ENCODE assay signal across 15 mouse cellular contexts in the genomic region with DNA sequence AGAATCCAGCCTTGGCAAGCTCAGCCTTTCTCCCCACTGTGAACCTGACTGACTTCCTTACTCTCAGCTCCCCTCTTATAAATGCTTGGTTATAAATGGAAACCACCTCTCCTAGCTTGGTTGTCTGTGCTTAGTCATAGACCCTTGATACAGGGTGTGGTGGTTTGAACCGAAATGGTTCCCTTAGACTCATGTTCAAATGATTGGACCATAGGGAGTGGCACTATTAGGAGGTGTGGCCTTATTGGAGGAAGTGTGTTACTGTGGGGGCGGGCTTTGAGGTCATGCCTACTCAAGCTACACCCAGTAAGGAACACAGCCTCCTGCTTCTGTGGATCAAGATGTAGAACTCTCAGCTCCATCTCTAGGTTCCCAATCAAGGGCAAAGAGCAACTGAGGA. TPM values are rescaled to one million over a fixed set of nuclear protein-coding genes. Genes with fewer than 3 reads are reported as not detected.
DNase-seq lines count a peak whose midpoint lies in the region; TF ChIP-seq lines count a peak whose summit lies in the region.
"Had no signal": no experiment of that assay in that cellular context is flagged by ENCODE, and none has a peak within 500 bp of the region (broad histone marks: within the 10 kb centered on the region; RNA-seq: fewer than 3 reads in every experiment).

No protein-coding gene starts in this region.

- no peak overlapping the region for H3K4me3 ChIP-seq in myocyte
- H3K4me3 ChIP-seq: limb, embryonic 10.5 days had no signal

- intact Hi-C loops in left cerebral cortex, postnatal 14 days (cut with DNase I), result no loop called here

- peak; percentile 20 for TF ChIP-seq POLR2A in myocyte (IDR thresholded peaks at IDR 0.05; ENCODE audit: insufficient read length, low read depth)

- H3K36me3 ChIP-seq in myocyte (ENCODE audit: control insufficient read depth, insufficient read depth), result no peaks in the 10 kb centered on the region
- H3K36me3 ChIP-seq: limb, embryonic 10.5 days had no signal

- no peaks in the 10 kb centered on the region for H3K27me3 ChIP-seq in myocyte (ENCODE audit: control insufficient read depth, insufficient read depth, insufficient read length)

- peak; percentile 35 for DNase-seq in CD4-positive helper T cell, adult 2 months (ENCODE audit: low read depth, low spot score)
- DNase-seq in NIH3T3 (ENCODE audit: low read depth), result peak; percentile 53
- DNase-seq in induced T-regulatory cell, adult 2 months (ENCODE audit: low read depth), result peak; percentile 79
- no peak for DNase-seq in left cerebral cortex, postnatal 14 days (ENCODE audit: low spot score in 2 of 2)
- no peak for DNase-seq in urinary bladder, adult 2 months (ENCODE audit: low spot score)
- no peak for DNase-seq in thymus, postnatal 36 days
- DNase-seq: gastrocnemius, postnatal 14 days; heart, postnatal 14 days; kidney, adult 9 months had no signal

- no peaks in the 10 kb centered on the region for H3K79me2 ChIP-seq in myocyte (ENCODE audit: control insufficient read depth, insufficient read depth)

- no peak overlapping the region for H3ac ChIP-seq in myocyte (ENCODE audit: control insufficient read depth, insufficient read length)

- H3K4me2 ChIP-seq in myocyte (ENCODE audit: low read depth), result peak overlapping the region; percentile 59

TF ChIP-seq in myocyte, 11 proteins besides CTCF, POLR2A, EP300 and RAD21:
- TF ChIP-seq REST (IDR thresholded peaks at IDR 0.05; ENCODE audit: insufficient read depth, insufficient read length) (no peak), TCF3 (IDR thresholded peaks at IDR 0.05; ENCODE audit: insufficient read length, low read depth) (no peak), POLR2AphosphoS2 (IDR thresholded peaks at IDR 0.05; ENCODE audit: insufficient read length, low read depth) (no peak), SRF (IDR thresholded peaks at IDR 0.05; ENCODE audit: control insufficient read depth, insufficient read length, low read depth) (no peak), USF1 (IDR thresholded peaks at IDR 0.05; ENCODE audit: low read depth) (no peak), TCF12 (IDR thresholded peaks at IDR 0.05; ENCODE audit: insufficient read depth, poor library complexity, severe bottlenecking) (no peak), MYOG (IDR thresholded peaks at IDR 0.05; ENCODE audit: control insufficient read depth in 1 of 3, insufficient read depth in 1 of 3, insufficient read length in 2 of 3, low read depth in 2 of 3) (no peak), MAX (IDR thresholded peaks at IDR 0.05; ENCODE audit: low read depth) (no peak), E2F4 (IDR thresholded peaks at IDR 0.05; ENCODE audit: insufficient read depth) (no peak), MYOD1 (IDR thresholded peaks at IDR 0.05; ENCODE audit: control insufficient read depth in 1 of 3, insufficient read length in 2 of 3, low read depth in 2 of 3) (no peak), CEBPB (IDR thresholded peaks at IDR 0.05; ENCODE audit: insufficient read depth, poor library complexity, severe bottlenecking) (no peak)

RNA-seq across cellular contexts. Expression of gene 9130230L23Rik, which starts 12.9 kb away (rescaled TPM):
- polyA plus RNA-seq in myocyte (2012; fragmentation: generic; extraction: Trizol), result 0.08 TPM
- total RNA-seq in left cerebral cortex, postnatal 14 days (2021), result not detected
- 1.5 and 1.8 TPM in 2 replicates for polyA plus RNA-seq in urinary bladder, adult 2 months (2012; rRNA removed)
- total RNA-seq: heart, postnatal 14 days; layer of hippocampus, adult 8-10 months had no signal
- polyA plus RNA-seq: neural tube, embryonic 11.5 days had no signal

RNA-seq across cellular contexts. Expression of gene Chrna9, which starts 56.5 kb away (rescaled TPM):
- not detected for polyA plus RNA-seq in myocyte (2012; fragmentation: generic; extraction: Trizol)
- not detected for total RNA-seq in left cerebral cortex, postnatal 14 days (2021)
- polyA plus RNA-seq in urinary bladder, adult 2 months (2012; rRNA removed), result not detected in 2 replicates
- total RNA-seq: layer of hippocampus, adult 8-10 months had no signal
- polyA plus RNA-seq: cortical plate, adult 2 months; stomach, embryonic 14.5 days had no signal

Comparison
In these comparisons a context has a peak if more than half of its experiments do, and no peak if none do; other contexts are left out.
1. DNase-seq: peak in CD4-positive helper T cell, adult 2 months (single experiment), NIH3T3 (single experiment) and induced T-regulatory cell, adult 2 months (single experiment); none in left cerebral cortex, postnatal 14 days (0 of 2), urinary bladder, adult 2 months (single experiment) and thymus, postnatal 36 days (0 of 2).